Mouse (Mus musculus): ENCODE results near the gene Gpr137. TPM values are rescaled to one million over a fixed set of nuclear protein-coding genes. Genes with fewer than 3 reads are reported as not detected.

The Gpr137 gene
- total RNA-seq, 1 experiment from 2014 or later, result 43.3 TPM

- DNase-seq, result peak; percentile 100
These were observed 20.4 kb downstream of the Gpr137 start, which contains the start of gene Esrra for GRCm38 (mm10) chr19:6921647-6922567. Esrra (minus strand) TSS chr19:6921813.

GRCm38 (mm10) chr19:6920741-6921636 lies 21.3 kb downstream of the Gpr137 start:
- DNase-seq, result peak; percentile 67

GRCm38 (mm10) chr19:6919876-6920740 lies 22.2 kb downstream of the Gpr137 start:
- peak; percentile 84 for DNase-seq

GRCm38 (mm10) chr19:6919431-6919830 lies 22.8 kb downstream of the Gpr137 start:
- no peak for DNase-seq

GRCm38 (mm10) chr19:6918321-6918720 lies 24.0 kb downstream of the Gpr137 start:
- no peak for DNase-seq

GRCm38 (mm10) chr19:6916496-6916895 lies 25.8 kb downstream of the Gpr137 start:
- DNase-seq, result no peak

GRCm38 (mm10) chr19:6915276-6915675 lies 27.0 kb downstream of the Gpr137 start:
- DNase-seq, result no peak

GRCm38 (mm10) chr19:6914540-6914939 lies 27.7 kb downstream of the Gpr137 start:
- DNase-seq, result peak; percentile 4

GRCm38 (mm10) chr19:6913991-6914390 lies 28.3 kb downstream of the Gpr137 start:
- DNase-seq, result peak; percentile 61

GRCm38 (mm10) chr19:6913036-6913435 lies 29.2 kb downstream of the Gpr137 start:
- peak; percentile 2 for DNase-seq

GRCm38 (mm10) chr19:6912205-6912970 lies 29.9 kb downstream of the Gpr137 start:
- peak; percentile 10 for DNase-seq

- peak; percentile 29 for DNase-seq
These were observed 30.9 kb downstream of the Gpr137 start for GRCm38 (mm10) chr19:6911101-6912074.

- DNase-seq, result peak; percentile 77
These were observed 32.0 kb downstream of the Gpr137 start for GRCm38 (mm10) chr19:6910306-6910705.

- peak; percentile 94 for DNase-seq
These were observed 32.6 kb downstream of the Gpr137 start, which contains the start of the genes Trmt112 and Prdx5 for GRCm38 (mm10) chr19:6909507-6910289. Trmt112 (plus strand) TSS chr19:6909698. Prdx5 (minus strand) TSS chr19:6910106.

GRCm38 (mm10) chr19:6909021-6909420 lies 33.3 kb downstream of the Gpr137 start:
- DNase-seq, result no peak

- DNase-seq, result no peak
These were observed 34.3 kb downstream of the Gpr137 start for GRCm38 (mm10) chr19:6907811-6908540.

- no peak for DNase-seq
These were observed 35.2 kb downstream of the Gpr137 start for GRCm38 (mm10) chr19:6907094-6907493.

GRCm38 (mm10) chr19:6906199-6906598 lies 36.1 kb downstream of the Gpr137 start:
- DNase-seq, result no peak

Measured in adrenal gland, postnatal 14 days (tissue).